Mouse (Mus musculus) skeletal muscle tissue, adult 2 months (tissue): ENCODE results near the gene Ppm1d.
A peak's percentile ranks its signal among the peaks of the same experiment; 100 is the strongest.

Source experiments
- DNase-seq: peaks from one replicate; pipeline ENCODE4 v3.0.0-alpha.2; 2012; ENCODE audit warnings: low read depth, low spot score

The Ppm1d gene

GRCm38 (mm10) chr11:85310713-85311574 lies at the start of gene Ppm1d:
Gene Ppm1d, plus strand, starts transcription at chr11:85311244.
- peak; percentile 99 for DNase-seq

GRCm38 (mm10) chr11:85264635-85265034 lies 46.4 kb upstream of the Ppm1d start:
- no peak for DNase-seq

GRCm38 (mm10) chr11:85267393-85267792 lies 43.7 kb upstream of the Ppm1d start:
- no peak for DNase-seq

GRCm38 (mm10) chr11:85270631-85271030 lies 40.4 kb upstream of the Ppm1d start:
- DNase-seq = peak; percentile 11

GRCm38 (mm10) chr11:85273299-85273698 lies 37.7 kb upstream of the Ppm1d start:
- DNase-seq = no peak

GRCm38 (mm10) chr11:85275151-85275550 lies 35.9 kb upstream of the Ppm1d start:
- no peak for DNase-seq

- no peak for DNase-seq
Measured at GRCm38 (mm10) chr11:85277609-85278008, 33.4 kb upstream of the Ppm1d start.

GRCm38 (mm10) chr11:85278175-85278574 lies 32.9 kb upstream of the Ppm1d start:
- DNase-seq = no peak

- no peak for DNase-seq
Measured at GRCm38 (mm10) chr11:85281219-85281878, 29.7 kb upstream of the Ppm1d start.

- no peak for DNase-seq
Measured at GRCm38 (mm10) chr11:85297953-85298352, 13.1 kb upstream of the Ppm1d start.

GRCm38 (mm10) chr11:85299880-85300279 lies 11.2 kb upstream of the Ppm1d start:
- DNase-seq = no peak

GRCm38 (mm10) chr11:85301161-85301560 lies 9.9 kb upstream of the Ppm1d start:
- no peak for DNase-seq

GRCm38 (mm10) chr11:85301836-85302235 lies 9.2 kb upstream of the Ppm1d start:
- DNase-seq = no peak

GRCm38 (mm10) chr11:85306577-85307260 lies 4.3 kb upstream of the Ppm1d start:
- DNase-seq = no peak

- no peak for DNase-seq
Measured at GRCm38 (mm10) chr11:85308799-85309198, 2.2 kb upstream of the Ppm1d start.

- DNase-seq = no peak
Measured at GRCm38 (mm10) chr11:85310407-85310712, 684 bp upstream of the Ppm1d start.

- no peak for DNase-seq
Measured at GRCm38 (mm10) chr11:85311645-85312490, 824 bp downstream of the Ppm1d start.

- DNase-seq = peak; percentile 81
Measured at GRCm38 (mm10) chr11:85312818-85313217, 1.8 kb downstream of the Ppm1d start.

- no peak for DNase-seq
Measured at GRCm38 (mm10) chr11:85313361-85313760, 2.3 kb downstream of the Ppm1d start.

GRCm38 (mm10) chr11:85323567-85324330 lies 12.7 kb downstream of the Ppm1d start:
- peak; percentile 13 for DNase-seq

GRCm38 (mm10) chr11:85328717-85329116 lies 17.7 kb downstream of the Ppm1d start:
- DNase-seq = no peak
